Mouse (Mus musculus) neural tube, embryonic 12.5 days (tissue): Measurements from ENCODE around the gene Rps6kb1. TPM values are rescaled to one million over a fixed set of nuclear protein-coding genes. Genes with fewer than 3 reads are reported as not detected.

Experiments used
- ATAC-seq: fragments of 200-750 bp; cut with Nextera tagmentation; 2 replicates; pipeline ENCODE4 v1.8.0; 2017; ENCODE audit warnings: low read depth, mild to moderate bottlenecking, moderate TSS enrichment, moderate library complexity; ENCODE audit not compliant: low FRiP score
- H3K27ac ChIP-seq: fragments of 300-500 bp; sonication (generic); 2 replicates; pipeline ENCODE4 v1.5.1; 2016
- H3K27me3 ChIP-seq: fragments of 300-500 bp; sonication (generic); replicated peaks from 2 replicates; pipeline ENCODE4 v1.6.1; 2016; ENCODE audit warnings: mild to moderate bottlenecking
- H3K36me3 ChIP-seq: fragments of 300-500 bp; sonication (generic); 2 replicates; pipeline ENCODE4 v1.6.1; 2016; ENCODE audit warnings: mild to moderate bottlenecking
- H3K4me1 ChIP-seq: fragments of 300-500 bp; sonication (generic); 2 replicates; pipeline ENCODE4 v1.6.1; 2016
- H3K4me2 ChIP-seq: fragments of 300-500 bp; sonication (generic); replicated peaks from 2 replicates; pipeline ENCODE4 v1.6.1; 2016; ENCODE audit warnings: mild to moderate bottlenecking
- H3K4me3 ChIP-seq: fragments of 300-500 bp; sonication (generic); 2 replicates; pipeline ENCODE4 v1.5.1; 2016
- H3K9ac ChIP-seq: fragments of 300-500 bp; sonication (generic); 2 replicates; pipeline ENCODE4 v1.6.1; 2016; ENCODE audit warnings: mild to moderate bottlenecking
- H3K9me3 ChIP-seq: fragments of 300-500 bp; sonication (generic); 2 replicates; pipeline ENCODE4 v1.6.1; 2016; ENCODE audit warnings: mild to moderate bottlenecking
- WGBS: fragments of 180-500 bp; shearing (Covaris S2); methylation state at CpG from one replicate; pipeline ENCODE4 v1.1.7; 2016; 5-methylcytosine and 5-hydroxymethylcytosine counted together
- polyA plus RNA-seq: library from polyadenylated mRNA; unstranded; fragments of >200 nt; fragmentation: Nextera tagmentation; extraction: Ambion mirVana; gene quantifications from 2 replicates; pipeline ENCODE4 v1.2.1, GENCODE M21; 2016

Gene Rps6kb1
- polyA plus RNA-seq, 1 experiment from 2014 or later = 71.8 TPM

DNA sequence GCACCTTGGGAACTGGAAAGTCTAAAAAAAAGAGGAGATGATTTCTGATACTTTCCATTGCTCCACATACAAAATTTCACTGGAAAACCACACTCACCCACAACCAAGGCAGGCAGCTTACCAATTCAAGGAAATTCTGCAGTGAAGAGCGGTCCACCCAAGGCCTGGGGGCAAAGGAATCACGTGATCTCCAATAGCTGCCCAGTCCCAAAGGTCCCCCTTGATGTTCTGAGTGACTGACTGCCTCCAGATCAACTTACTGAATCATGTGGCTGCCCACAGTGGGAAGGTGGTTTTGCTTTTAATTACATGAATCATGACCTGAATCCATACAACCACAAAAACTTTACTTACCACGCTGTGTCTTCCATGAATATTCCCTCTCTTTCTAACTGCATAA is 27.4 kb downstream of the Rps6kb1 start:
- Histone ChIP-seq H3K4me3 (no peak overlapping the region), H3K4me1 (no peaks in the 10 kb centered on the region), H3K27me3 (no peaks in the 10 kb centered on the region), H3K4me2 (no peak overlapping the region), H3K9me3 (no peaks in the 10 kb centered on the region), H3K27ac (no peak overlapping the region), H3K36me3 (peaks cover 65% of the 10 kb centered on the region), H3K9ac (no peak overlapping the region)
- WGBS = 94% methylated on average over 3 of the region's 3 CpGs
- ATAC-seq = no peak

- no peak overlapping the region for H3K9ac ChIP-seq
- H3K4me1 ChIP-seq = no peaks in the 10 kb centered on the region
- WGBS = 85% methylated on average over 3 of the region's 3 CpGs
- no peak overlapping the region for H3K4me3 ChIP-seq
- peaks cover 65% of the 10 kb centered on the region for H3K36me3 ChIP-seq
- no peak for ATAC-seq
- no peak overlapping the region for H3K27ac ChIP-seq
- no peaks in the 10 kb centered on the region for H3K27me3 ChIP-seq
- H3K4me2 ChIP-seq = no peak overlapping the region
- H3K9me3 ChIP-seq = no peaks in the 10 kb centered on the region
These were observed 28.0 kb downstream of the Rps6kb1 start for GRCm38 (mm10) chr11:86516620-86517019.

GRCm38 (mm10) chr11:86507991-86508390 is 36.6 kb downstream of the Rps6kb1 start:
- Histone ChIP-seq H3K36me3 (peaks cover 68% of the 10 kb centered on the region), H3K4me1 (no peaks in the 10 kb centered on the region)
- WGBS = 93% methylated on average over 2 of the region's 2 CpGs

DNA sequence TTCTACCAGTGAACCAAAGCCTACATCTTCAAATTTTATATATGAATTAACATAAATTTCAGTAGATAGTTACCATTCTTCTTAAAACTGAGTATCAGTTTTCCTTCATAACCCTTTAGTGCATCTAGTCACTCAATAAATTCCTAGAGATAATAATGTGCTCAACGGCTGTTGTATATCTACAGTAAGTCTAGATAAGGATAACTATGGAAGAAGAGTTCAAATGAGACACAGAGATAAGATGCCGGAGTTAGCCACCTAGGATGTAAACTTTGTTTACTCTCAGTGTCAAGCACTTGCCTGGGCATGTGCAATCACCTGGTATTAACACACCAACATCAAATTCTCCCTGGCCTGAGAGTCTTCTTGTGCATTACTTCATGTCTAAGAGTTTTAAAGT is 37.3 kb downstream of the Rps6kb1 start:
- H3K36me3 ChIP-seq = peaks cover 68% of the 10 kb centered on the region
- no peak overlapping the region for H3K4me3 ChIP-seq

More at GRCm38 (mm10) chr11:86507991-86508390, 36.6 kb downstream of the Rps6kb1 start:
- Histone ChIP-seq H3K9me3 (no peaks in the 10 kb centered on the region), H3K4me2 (no peak overlapping the region), H3K9ac (no peak overlapping the region), H3K27ac (no peak overlapping the region), H3K27me3 (no peaks in the 10 kb centered on the region), H3K4me3 (no peak overlapping the region)
- no peak for ATAC-seq

DNA sequence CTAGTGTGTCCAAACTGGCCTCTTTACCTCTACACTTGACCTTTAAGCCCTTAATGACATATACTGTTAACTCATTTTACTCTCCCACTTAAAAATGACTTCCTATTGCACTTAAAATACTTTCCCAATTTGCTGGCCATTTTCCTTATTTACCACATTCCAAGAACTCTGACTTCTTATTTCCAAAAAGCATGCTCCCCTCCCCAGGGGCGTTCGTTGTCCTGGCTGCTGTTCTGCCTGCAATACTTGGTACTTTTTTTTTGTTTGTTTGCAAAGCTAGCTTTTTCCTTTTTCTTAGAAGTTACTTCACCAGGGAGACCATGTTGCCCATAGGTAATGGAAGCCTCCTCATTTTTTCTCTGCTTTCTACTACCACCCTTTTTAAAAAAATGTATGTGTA is 41.5 kb downstream of the Rps6kb1 start:
- peaks cover 38% of the 10 kb centered on the region for H3K36me3 ChIP-seq
- H3K9me3 ChIP-seq = no peaks in the 10 kb centered on the region
- WGBS = 93% methylated on average over 2 of the region's 2 CpGs
- no peak overlapping the region for H3K9ac ChIP-seq
- no peak overlapping the region for H3K4me2 ChIP-seq
- no peak for ATAC-seq
- no peaks in the 10 kb centered on the region for H3K4me1 ChIP-seq
- no peak overlapping the region for H3K27ac ChIP-seq
- no peaks in the 10 kb centered on the region for H3K27me3 ChIP-seq
- no peak overlapping the region for H3K4me3 ChIP-seq

More for the DNA sequence above, 37.3 kb downstream of the Rps6kb1 start:
- Histone ChIP-seq H3K9ac (no peak overlapping the region), H3K9me3 (no peaks in the 10 kb centered on the region), H3K27me3 (no peaks in the 10 kb centered on the region), H3K27ac (no peak overlapping the region), H3K4me1 (no peaks in the 10 kb centered on the region), H3K4me2 (no peak overlapping the region)
- no peak for ATAC-seq
- 92% methylated on average over 2 of the region's 2 CpGs for WGBS

- Histone ChIP-seq H3K4me2 (no peak overlapping the region), H3K4me1 (no peaks in the 10 kb centered on the region), H3K9me3 (no peaks in the 10 kb centered on the region), H3K9ac (no peak overlapping the region), H3K4me3 (no peak overlapping the region), H3K27ac (no peak overlapping the region), H3K36me3 (peaks cover 29% of the 10 kb centered on the region), H3K27me3 (no peaks in the 10 kb centered on the region)
- WGBS = 58% methylated on average over 1 of the region's 1 CpGs
- ATAC-seq = no peak
These were observed 43.8 kb downstream of the Rps6kb1 start for GRCm38 (mm10) chr11:86500795-86501194.

DNA sequence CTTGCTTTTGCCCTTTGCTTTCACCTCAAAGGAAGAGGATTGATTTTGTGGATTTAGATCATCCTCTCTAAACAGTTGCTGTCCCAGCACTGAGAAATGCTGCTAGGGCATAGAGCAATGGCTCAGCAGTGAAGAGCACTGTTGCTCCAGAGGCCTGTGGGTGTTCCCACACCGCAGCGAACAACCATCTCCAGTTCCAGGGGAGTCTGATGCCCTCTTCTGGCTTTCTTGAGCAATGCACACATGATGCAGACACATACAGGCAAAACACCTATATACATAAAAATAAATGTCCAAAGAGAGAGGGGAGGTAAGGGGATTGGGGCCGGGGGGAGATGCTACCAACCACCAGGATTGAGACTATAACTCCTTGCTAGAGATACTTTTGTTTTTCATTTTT is 46.7 kb downstream of the Rps6kb1 start:
- Histone ChIP-seq H3K27me3 (no peaks in the 10 kb centered on the region), H3K27ac (no peak overlapping the region), H3K4me2 (no peak overlapping the region), H3K36me3 (peaks cover 21% of the 10 kb centered on the region), H3K9ac (no peak overlapping the region), H3K4me1 (no peaks in the 10 kb centered on the region), H3K4me3 (no peak overlapping the region), H3K9me3 (no peaks in the 10 kb centered on the region)
- 77% methylated on average over 3 of the region's 3 CpGs for WGBS
- ATAC-seq = no peak

GRCm38 (mm10) chr11:86497356-86497755 is 47.2 kb downstream of the Rps6kb1 start:
- Histone ChIP-seq H3K9ac (no peak overlapping the region), H3K27ac (no peak overlapping the region), H3K36me3 (peaks cover 21% of the 10 kb centered on the region), H3K4me3 (no peak overlapping the region), H3K4me1 (no peaks in the 10 kb centered on the region), H3K4me2 (no peak overlapping the region), H3K9me3 (no peaks in the 10 kb centered on the region), H3K27me3 (no peaks in the 10 kb centered on the region)
- no peak for ATAC-seq
- 96% methylated on average over 1 of the region's 1 CpGs for WGBS

DNA sequence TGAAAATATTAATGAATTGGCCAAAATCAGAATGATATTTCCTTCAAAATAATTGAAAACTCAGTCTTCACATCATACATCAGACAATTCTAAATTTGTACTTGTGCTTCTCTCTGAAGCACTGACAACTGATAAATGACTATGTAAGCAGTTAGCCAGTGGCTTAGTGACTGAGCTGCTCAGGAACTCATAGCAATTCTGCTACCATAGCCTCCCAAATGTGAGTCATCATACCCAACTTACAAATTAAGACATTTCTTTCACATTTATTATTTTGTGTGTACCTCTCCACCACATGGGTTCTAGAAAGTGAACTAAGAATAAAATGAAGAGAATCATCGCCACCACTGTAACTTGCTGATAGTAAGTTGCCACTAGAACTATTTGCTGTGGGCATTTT is 53.8 kb downstream of the Rps6kb1 start:
- no peak overlapping the region for H3K27ac ChIP-seq
- WGBS = 100% methylated on average over 1 of the region's 1 CpGs
- H3K36me3 ChIP-seq = peaks cover 16% of the 10 kb centered on the region
- no peaks in the 10 kb centered on the region for H3K27me3 ChIP-seq
- H3K4me3 ChIP-seq = no peak overlapping the region
- H3K4me1 ChIP-seq = peaks cover 5% of the 10 kb centered on the region
- no peak overlapping the region for H3K4me2 ChIP-seq
- H3K9ac ChIP-seq = no peak overlapping the region
- no peak for ATAC-seq
- H3K9me3 ChIP-seq = no peaks in the 10 kb centered on the region

DNA sequence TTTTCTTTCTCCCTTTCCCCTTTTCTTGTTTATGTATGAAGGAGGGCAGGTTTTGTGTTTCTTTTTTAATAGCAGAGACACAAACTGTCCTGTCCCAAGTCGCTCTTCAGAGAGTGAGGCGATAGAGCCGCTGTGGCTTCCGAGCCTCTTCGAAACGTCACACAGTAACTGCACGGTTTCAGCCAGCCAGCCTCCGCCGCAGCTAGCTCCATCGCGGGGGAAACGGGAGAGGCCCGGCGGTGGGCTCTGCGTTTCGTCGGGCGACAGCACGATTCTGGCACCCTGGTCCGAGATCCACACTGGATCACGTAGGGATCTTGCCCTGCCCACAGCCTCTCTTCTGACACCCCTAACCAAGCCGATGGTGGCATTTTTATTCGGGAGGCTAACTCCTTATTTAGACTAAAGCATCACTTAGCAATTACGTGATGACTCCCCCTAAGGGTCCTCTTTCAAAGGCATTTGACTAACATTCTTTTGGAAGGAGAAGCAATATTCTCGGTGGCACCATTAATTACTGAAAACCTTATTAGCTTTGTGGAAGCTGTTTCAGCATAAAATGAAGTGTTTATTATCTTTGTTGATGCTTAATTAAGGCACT is 59.6 kb downstream of the Rps6kb1 start:
- H3K27me3 ChIP-seq = no peaks in the 10 kb centered on the region
- peaks cover 9% of the 10 kb centered on the region for H3K4me1 ChIP-seq
- H3K9me3 ChIP-seq = no peaks in the 10 kb centered on the region
- peak overlapping the region; percentile 46; the same call in 1 of the 2 replicates for H3K27ac ChIP-seq
- peak overlapping the region; percentile 66 for H3K9ac ChIP-seq
- peaks cover 4% of the 10 kb centered on the region for H3K36me3 ChIP-seq
- WGBS = under 1% methylated on average over 25 of the region's 25 CpGs
- H3K4me3 ChIP-seq = peak overlapping the region; percentile 61
- peak; percentile 61 for ATAC-seq
- H3K4me2 ChIP-seq = peak overlapping the region; percentile 70

- Histone ChIP-seq H3K27me3 (no peaks in the 10 kb centered on the region), H3K4me1 (peaks cover 9% of the 10 kb centered on the region), H3K9ac (peak within 1 kb of the TSS; percentile 66), H3K4me3 (peak within 1 kb of the TSS; percentile 61), H3K9me3 (no peaks in the 10 kb centered on the region), H3K4me2 (peak within 1 kb of the TSS; percentile 70), H3K27ac (peak within 1 kb of the TSS; percentile 46; the same call in 1 of the 2 replicates), H3K36me3 (no peaks in the 10 kb centered on the region)
- peak; percentile 98 for ATAC-seq
- under 1% methylated on average over 68 of the region's 68 CpGs for WGBS
These were observed 60.3 kb downstream of the Rps6kb1 start, which contains the start of gene Rnft1 for GRCm38 (mm10) chr11:86484101-86484868. Gene Rnft1 (plus strand): TSS chr11:86484657.

GRCm38 (mm10) chr11:86473576-86473975 is 71.0 kb downstream of the Rps6kb1 start:
- Histone ChIP-seq H3K36me3 (no peaks in the 10 kb centered on the region), H3K27ac (no peak overlapping the region), H3K4me3 (no peak overlapping the region), H3K9ac (no peak overlapping the region), H3K9me3 (no peaks in the 10 kb centered on the region), H3K4me2 (no peak overlapping the region), H3K27me3 (no peaks in the 10 kb centered on the region), H3K4me1 (no peaks in the 10 kb centered on the region)
- no peak for ATAC-seq
- WGBS = 66% methylated on average over 3 of the region's 3 CpGs
